Mouse (Mus musculus) C2C12 (cell line): ENCODE measurements around the gene Ctnnd2.

Experiments
- CEBPB ChIP-seq: IDR thresholded peaks from one replicate; pipeline ENCODE4 v1.6.1; 2011; ENCODE audit warnings: low read depth, mild to moderate bottlenecking, control low read depth, moderate library complexity
- CTCF ChIP-seq: IDR thresholded peaks from one replicate; pipeline ENCODE4 v1.5.1; 2011; ENCODE audit not compliant: control insufficient read depth, insufficient read depth, insufficient read length
- FOSL1 ChIP-seq: IDR thresholded peaks from one replicate; pipeline ENCODE4 v1.8.0; 2011; ENCODE audit warnings: mild to moderate bottlenecking, low read length; ENCODE audit not compliant: poor library complexity, insufficient read depth, severe bottlenecking
- MAX ChIP-seq: IDR thresholded peaks from one replicate; pipeline ENCODE4 v1.6.1; 2011; ENCODE audit warnings: mild to moderate bottlenecking, control low read depth
- MYOD1 ChIP-seq: IDR thresholded peaks from one replicate; pipeline ENCODE4 v1.6.1; 2011; ENCODE audit warnings: low read depth; ENCODE audit not compliant: control insufficient read depth, insufficient read length
- USF1 ChIP-seq: IDR thresholded peaks from one replicate; pipeline ENCODE4 v1.6.1; 2011; ENCODE audit warnings: low read depth, mild to moderate bottlenecking, control low read depth, moderate library complexity

- no peak for TF ChIP-seq CTCF
- no peak for TF ChIP-seq MAX
- no peak for TF ChIP-seq USF1
- TF ChIP-seq FOSL1, result no peak
- no peak for TF ChIP-seq CEBPB
- TF ChIP-seq MYOD1, result no peak
Observed at GRCm38 (mm10) chr15:30628524-30628923, 456.1 kb downstream of the Ctnnd2 start.
